ENCODE assay signal across 8 mouse cellular contexts in genomic region chr3:85887239-85887827, GRCm38 (mm10). TPM values are rescaled to one million over a fixed set of nuclear protein-coding genes. Genes with fewer than 3 reads are reported as not detected.
DNase-seq lines count a peak whose midpoint lies in the region; ATAC-seq and TF ChIP-seq lines count a peak whose summit lies in the region.

Gene Glt28d2 (minus strand): TSS chr3:85887516.
Gene Gm37240 (minus strand): TSS chr3:85887518.

- ATAC-seq in forebrain, embryonic 11.5 days (replicated peaks; ENCODE audit: low FRiP score) = peak; percentile 89
- peak; percentile 94 for ATAC-seq in heart, embryonic 16.5 days (replicated peaks; ENCODE audit: extremely low read depth, insufficient read depth, low FRiP score)
- peak; percentile 96 for ATAC-seq in liver, embryonic 14.5 days (ENCODE audit: insufficient read depth)
- peak; percentile 83 for ATAC-seq in neural tube, embryonic 12.5 days (ENCODE audit: low FRiP score, low read depth)
- peak; percentile 95 for ATAC-seq in stomach, postnatal 0 days (ENCODE audit: low FRiP score, low TSS enrichment)

- H3K4me1 ChIP-seq in CH12.LX (ENCODE audit: control insufficient read depth in 1 of 2, insufficient read depth in 2 of 2) = peaks cover 3 to 19% of the 10 kb centered on the region in 2 experiments; a peak in 3 of 4 replicates
- peaks cover 4% of the 10 kb centered on the region; the same call in 1 of the 2 replicates for H3K4me1 ChIP-seq in forebrain, embryonic 11.5 days (replicated peaks; ENCODE audit: control insufficient read depth, insufficient read depth, low read length)
- H3K4me1 ChIP-seq in heart, embryonic 16.5 days (ENCODE audit: control insufficient read depth, insufficient read depth, low read length) = peaks cover 23% of the 10 kb centered on the region
- H3K4me1 ChIP-seq in liver, embryonic 14.5 days (replicated peaks; ENCODE audit: control insufficient read depth in 2 of 2, insufficient read depth in 2 of 2, low read length in 1 of 2) = peaks cover 7 to 10% of the 10 kb centered on the region in 2 experiments
- H3K4me1 ChIP-seq in neural tube, embryonic 12.5 days = peaks cover 11% of the 10 kb centered on the region
- H3K4me1 ChIP-seq in stomach, postnatal 0 days (replicated peaks; ENCODE audit: control insufficient read depth, insufficient read depth) = no peaks in the 10 kb centered on the region

- H3K27ac ChIP-seq in CH12.LX (ENCODE audit: insufficient read depth, low read depth) = no peak within 1 kb of the TSS
- H3K27ac ChIP-seq in forebrain, embryonic 11.5 days (ENCODE audit: low read depth, low read length) = no peak within 1 kb of the TSS
- H3K27ac ChIP-seq in heart, embryonic 16.5 days (ENCODE audit: low read length) = peak within 1 kb of the TSS; percentile 94
- no peak within 1 kb of the TSS for H3K27ac ChIP-seq in liver, embryonic 14.5 days
- no peak within 1 kb of the TSS for H3K27ac ChIP-seq in neural tube, embryonic 12.5 days
- peak within 1 kb of the TSS; percentile 90 for H3K27ac ChIP-seq in stomach, postnatal 0 days (replicated peaks)

- H3K36me3 ChIP-seq in CH12.LX (replicated peaks in 1 of 2; ENCODE audit: control insufficient read depth in 1 of 2, insufficient read depth in 1 of 2, low read length in 1 of 2) = no peaks in the 10 kb centered on the region
- H3K36me3 ChIP-seq in forebrain, embryonic 11.5 days (ENCODE audit: control insufficient read depth, insufficient read depth, low read length) = no peaks in the 10 kb centered on the region
- H3K36me3 ChIP-seq in heart, embryonic 16.5 days (ENCODE audit: control insufficient read depth, insufficient read depth) = no peaks in the 10 kb centered on the region
- no peaks in the 10 kb centered on the region for H3K36me3 ChIP-seq in liver, embryonic 14.5 days (replicated peaks; ENCODE audit: control insufficient read depth, insufficient read depth, low read depth)
- H3K36me3 ChIP-seq in neural tube, embryonic 12.5 days = no peaks in the 10 kb centered on the region
- no peaks in the 10 kb centered on the region for H3K36me3 ChIP-seq in stomach, postnatal 0 days (ENCODE audit: control insufficient read depth, insufficient read depth, low read length)

- in situ Hi-C loops in CH12.LX (cut with MboI; ENCODE audit: low pct_ligation_motif_present, low pct_unique_long_range_greater_than_20kb, low sequenced_read_pairs) = no loop called here

- TF ChIP-seq CTCF in CH12.LX (conservative IDR thresholded peaks at IDR 0.05 in 1 of 2, IDR thresholded peaks at IDR 0.05 in 1 of 2; ENCODE audit: low read depth in 2 of 2, low read length in 2 of 2) = no peak
- no peak for TF ChIP-seq CTCF in liver, embryonic 14.5 days (IDR thresholded peaks at IDR 0.05; ENCODE audit: low read depth)
- TF ChIP-seq CTCF in stomach, postnatal 0 days (IDR thresholded peaks at IDR 0.05; ENCODE audit: low read depth) = no peak

- no peak within 1 kb of the TSS for H3K9ac ChIP-seq in CH12.LX (ENCODE audit: insufficient read depth, low read depth)
- peak within 1 kb of the TSS; percentile 33 for H3K9ac ChIP-seq in forebrain, embryonic 11.5 days (ENCODE audit: low read length)
- H3K9ac ChIP-seq in heart, embryonic 16.5 days (ENCODE audit: low read length) = peak within 1 kb of the TSS; percentile 92
- H3K9ac ChIP-seq in liver, embryonic 14.5 days (replicated peaks) = peak within 1 kb of the TSS; percentile 44
- 0 out of 2 replicates have a peak within 1 kb of the TSS, but pooled peaks have one; percentile 33 for H3K9ac ChIP-seq in neural tube, embryonic 12.5 days
- peak within 1 kb of the TSS; percentile 79 for H3K9ac ChIP-seq in stomach, postnatal 0 days (ENCODE audit: low read length)

- no peak for TF ChIP-seq RAD21 in CH12.LX (IDR thresholded peaks at IDR 0.05; ENCODE audit: low read depth, low read length)

- peaks cover 43% of the 10 kb centered on the region for H3K27me3 ChIP-seq in CH12.LX (replicated peaks)
- peaks cover 15% of the 10 kb centered on the region for H3K27me3 ChIP-seq in forebrain, embryonic 11.5 days (ENCODE audit: control insufficient read depth, insufficient read depth, low read length)
- H3K27me3 ChIP-seq in heart, embryonic 16.5 days (ENCODE audit: control insufficient read depth, insufficient read depth, low read length) = no peaks in the 10 kb centered on the region
- H3K27me3 ChIP-seq in liver, embryonic 14.5 days (ENCODE audit: control insufficient read depth, insufficient read depth, low read length) = peaks cover 28% of the 10 kb centered on the region
- H3K27me3 ChIP-seq in neural tube, embryonic 12.5 days (replicated peaks) = peaks cover 24% of the 10 kb centered on the region
- no peaks in the 10 kb centered on the region for H3K27me3 ChIP-seq in stomach, postnatal 0 days (ENCODE audit: control insufficient read depth, insufficient read depth, low read length)

- H3K9me3 ChIP-seq in CH12.LX (replicated peaks; ENCODE audit: low read length) = no peaks in the 10 kb centered on the region
- no peaks in the 10 kb centered on the region for H3K9me3 ChIP-seq in forebrain, embryonic 11.5 days (ENCODE audit: control insufficient read depth, low read length)
- H3K9me3 ChIP-seq in heart, embryonic 16.5 days (replicated peaks; ENCODE audit: control insufficient read depth, low read length) = no peaks in the 10 kb centered on the region
- no peaks in the 10 kb centered on the region for H3K9me3 ChIP-seq in liver, embryonic 14.5 days (ENCODE audit: control insufficient read depth, low read length)
- H3K9me3 ChIP-seq in neural tube, embryonic 12.5 days = no peaks in the 10 kb centered on the region
- H3K9me3 ChIP-seq in stomach, postnatal 0 days (ENCODE audit: control insufficient read depth, low read length) = no peaks in the 10 kb centered on the region

- WGBS in forebrain, embryonic 11.5 days = 0% methylated on average over 48 of the region's 48 CpGs
- under 1% methylated on average over 47 of the region's 48 CpGs for WGBS in heart, embryonic 16.5 days
- under 1% methylated on average over 47 of the region's 48 CpGs for WGBS in liver, embryonic 14.5 days (ENCODE audit: insufficient replicate concordance)
- WGBS in neural tube, embryonic 12.5 days = under 1% methylated on average over 48 of the region's 48 CpGs
- WGBS in stomach, postnatal 0 days = 0% methylated on average over 44 of the region's 48 CpGs

- dilution Hi-C loops in CH12.LX (cut with MboI; ENCODE audit: extremely low pct_ligation_motif_present, extremely low pct_unique_long_range_greater_than_20kb, low sequenced_read_pairs) = no loop called here

- peak; percentile 30 for TF ChIP-seq EP300 in CH12.LX (IDR thresholded peaks at IDR 0.05; ENCODE audit: low read length)
- TF ChIP-seq EP300 in liver, embryonic 14.5 days (IDR thresholded peaks at IDR 0.05; ENCODE audit: low read depth) = no peak
- TF ChIP-seq EP300 in stomach, postnatal 0 days (optimal IDR thresholded peaks at IDR 0.05) = peak; percentile 10

- H3K4me3 ChIP-seq in CH12.LX (replicated peaks in 1 of 3; ENCODE audit: low read depth in 2 of 3, low read length in 2 of 3, poor library complexity in 1 of 3) = peak within 1 kb of the TSS in 2 of 3 experiments; percentile 28 to 43
- H3K4me3 ChIP-seq in forebrain, embryonic 11.5 days (ENCODE audit: low read depth, low read length) = peak within 1 kb of the TSS; percentile 51
- peak within 1 kb of the TSS; percentile 78 for H3K4me3 ChIP-seq in heart, embryonic 16.5 days (ENCODE audit: low read length)
- peak within 1 kb of the TSS; percentile 48 to 59 for H3K4me3 ChIP-seq in liver, embryonic 14.5 days (ENCODE audit: insufficient read depth in 1 of 2, low read depth in 2 of 2, low read length in 2 of 2)
- peak within 1 kb of the TSS; percentile 50 for H3K4me3 ChIP-seq in neural tube, embryonic 12.5 days
- peak within 1 kb of the TSS; percentile 61 for H3K4me3 ChIP-seq in stomach, postnatal 0 days (ENCODE audit: low read depth, low read length)

- TF ChIP-seq POLR2A in CH12.LX (IDR thresholded peaks at IDR 0.05; ENCODE audit: low read depth, low read length) = no peak

- peak; percentile 93 for DNase-seq in CH12.LX (ENCODE audit: extremely low read depth)
- DNase-seq in c-Kit-positive CD71-positive TER-119-negative erythroid progenitor cells, embryonic 14.5 days (ENCODE audit: low read depth) = peak; percentile 81
- peak; percentile 89 for DNase-seq in forebrain, embryonic 11.5 days (ENCODE audit: low spot score)
- peak; percentile 95 to 97 for DNase-seq in kidney, postnatal 25 days
- DNase-seq in liver, embryonic 14.5 days (ENCODE audit: low read depth in 3 of 3, low spot score in 3 of 3) = peak; percentile 65 to 81 (median 72)
- peak; percentile 98 for DNase-seq in stomach, postnatal 0 days (ENCODE audit: low spot score)

- H3K4me2 ChIP-seq in CH12.LX (ENCODE audit: insufficient read depth, low read depth, poor library complexity, severe bottlenecking) = peak within 1 kb of the TSS; percentile 74
- peak within 1 kb of the TSS; percentile 93 for H3K4me2 ChIP-seq in forebrain, embryonic 11.5 days (ENCODE audit: low read depth, low read length, severe bottlenecking)
- H3K4me2 ChIP-seq in heart, embryonic 16.5 days (ENCODE audit: low read depth, low read length) = peak within 1 kb of the TSS; percentile 92
- H3K4me2 ChIP-seq in liver, embryonic 14.5 days (ENCODE audit: low read depth) = peak within 1 kb of the TSS; percentile 91
- H3K4me2 ChIP-seq in neural tube, embryonic 12.5 days (replicated peaks) = peak within 1 kb of the TSS; percentile 98
- peak within 1 kb of the TSS; percentile 62 for H3K4me2 ChIP-seq in stomach, postnatal 0 days (replicated peaks; ENCODE audit: low read depth)

- no peaks in the 10 kb centered on the region for H3K79me2 ChIP-seq in CH12.LX (replicated peaks; ENCODE audit: control insufficient read depth, extremely low read depth, insufficient read depth, poor library complexity, severe bottlenecking)

RNA-seq across cellular contexts. Expression of gene Glt28d2, which starts in this region (rescaled TPM):
- total RNA-seq in CH12.LX (2012; rRNA removed) = 0.04 and 0.08 TPM in 2 replicates
- total RNA-seq in CH12.LX (2014; rRNA removed) = 0.08 TPM in 1 of 2 replicates, not detected in the other
- 0.10 TPM in 1 of 2 replicates, not detected in the other for polyA plus RNA-seq in CH12.LX (2012; ENCODE audit: insufficient read length, low read depth)
- 0.13 and 0.15 TPM in 2 replicates for polyA plus RNA-seq in forebrain, embryonic 11.5 days (2014; fragmentation: Nextera tagmentation; extraction: Ambion mirVana)
- 2.8 and 2.9 TPM in 2 replicates for polyA plus RNA-seq in heart, embryonic 16.5 days (2015; fragmentation: Nextera tagmentation; extraction: Ambion mirVana)
- polyA plus RNA-seq in liver, embryonic 14.5 days (2012; rRNA removed) = 0.03 TPM in 2 replicates
- 0.09 and 0.10 TPM in 2 replicates for polyA plus RNA-seq in liver, embryonic 14.5 days (2014; fragmentation: Nextera tagmentation; extraction: Ambion mirVana)
- polyA plus RNA-seq in neural tube, embryonic 12.5 days (2016; fragmentation: Nextera tagmentation; extraction: Ambion mirVana) = 0.10 and 0.54 TPM in 2 replicates
- polyA plus RNA-seq in stomach, postnatal 0 days (2015; fragmentation: Nextera tagmentation; extraction: Ambion mirVana) = 6.5 and 6.9 TPM in 2 replicates

RNA-seq across cellular contexts. Expression of gene Gm37240, which starts in this region (rescaled TPM):
- total RNA-seq in CH12.LX (2012; rRNA removed) (0.08 and 0.17 TPM in 2 replicates), CH12.LX (2014; rRNA removed) (0.14 and 0.19 TPM in 2 replicates)
- polyA plus RNA-seq in CH12.LX (2012; ENCODE audit: insufficient read length, low read depth) = 0.14 TPM in 1 of 2 replicates, not detected in the other
- 0.43 and 0.53 TPM in 2 replicates for polyA plus RNA-seq in forebrain, embryonic 11.5 days (2014; fragmentation: Nextera tagmentation; extraction: Ambion mirVana)
- polyA plus RNA-seq in heart, embryonic 16.5 days (2015; fragmentation: Nextera tagmentation; extraction: Ambion mirVana) = 18.4 and 19.3 TPM in 2 replicates
- 0.03 and 0.10 TPM in 2 replicates for polyA plus RNA-seq in liver, embryonic 14.5 days (2012; rRNA removed)
- 0.30 and 0.80 TPM in 2 replicates for polyA plus RNA-seq in liver, embryonic 14.5 days (2014; fragmentation: Nextera tagmentation; extraction: Ambion mirVana)
- polyA plus RNA-seq in neural tube, embryonic 12.5 days (2016; fragmentation: Nextera tagmentation; extraction: Ambion mirVana) = 0.82 and 1.1 TPM in 2 replicates
- polyA plus RNA-seq in stomach, postnatal 0 days (2015; fragmentation: Nextera tagmentation; extraction: Ambion mirVana) = 18.1 and 20.5 TPM in 2 replicates

Comparison
In these comparisons a context has a peak if more than half of its experiments do, and no peak if none do; other contexts are left out.
1. Peak in DNase-seq, H3K4me3 ChIP-seq and H3K4me2 ChIP-seq in CH12.LX; RNA of the genes that start here not detected or under 1 TPM.
2. Peak in DNase-seq, ATAC-seq, H3K4me3 ChIP-seq, H3K9ac ChIP-seq and H3K4me2 ChIP-seq in forebrain, embryonic 11.5 days; RNA of the genes that start here not detected or under 1 TPM.
3. Peak in DNase-seq, ATAC-seq, H3K4me3 ChIP-seq, H3K9ac ChIP-seq and H3K4me2 ChIP-seq in liver, embryonic 14.5 days; RNA of the genes that start here not detected or under 1 TPM.
4. H3K27ac ChIP-seq: peak in heart, embryonic 16.5 days (single experiment) and stomach, postnatal 0 days (single experiment); none in CH12.LX (single experiment), forebrain, embryonic 11.5 days (single experiment), liver, embryonic 14.5 days (single experiment) and neural tube, embryonic 12.5 days (single experiment).
5. Peak in every context shown above with its lines, with median percentiles within 50 percentile points of each other: DNase-seq, H3K4me2 ChIP-seq, H3K4me3 ChIP-seq and ATAC-seq.